Mouse (Mus musculus): Measurements from ENCODE around the gene Panx3. TPM values are rescaled to one million over a fixed set of nuclear protein-coding genes. Genes with fewer than 3 reads are reported as not detected.

Gene Panx3
- total RNA-seq, 2 experiments from 2014 or later = not detected

GRCm38 (mm10) chr9:37636800-37637542, 32.1 kb downstream of the Panx3 start:
- DNase-seq (ENCODE audit: low spot score) = no peak
- intact Hi-C loops (cut with DNase I) = loop anchor here (5.0 kb wide), 1 partner anchor 175 kb away; no protein-coding TSS in a partner anchor

- DNase-seq (ENCODE audit: low spot score) = no peak
- intact Hi-C loops (cut with DNase I) = loop anchor here (5.0 kb wide), 1 partner anchor 174 kb away; no protein-coding TSS in a partner anchor
Observed at GRCm38 (mm10) chr9:37636335-37636734, 32.7 kb downstream of the Panx3 start.

GRCm38 (mm10) chr9:37634269-37634668, 34.8 kb downstream of the Panx3 start:
- intact Hi-C loops (cut with DNase I) = no loop called here

GRCm38 (mm10) chr9:37632305-37632704, 36.7 kb downstream of the Panx3 start:
- DNase-seq (ENCODE audit: low spot score) = no peak
- intact Hi-C loops (cut with DNase I) = no loop called here

More at GRCm38 (mm10) chr9:37634269-37634668, 34.8 kb downstream of the Panx3 start:
- no peak for DNase-seq (ENCODE audit: low spot score)

DNA sequence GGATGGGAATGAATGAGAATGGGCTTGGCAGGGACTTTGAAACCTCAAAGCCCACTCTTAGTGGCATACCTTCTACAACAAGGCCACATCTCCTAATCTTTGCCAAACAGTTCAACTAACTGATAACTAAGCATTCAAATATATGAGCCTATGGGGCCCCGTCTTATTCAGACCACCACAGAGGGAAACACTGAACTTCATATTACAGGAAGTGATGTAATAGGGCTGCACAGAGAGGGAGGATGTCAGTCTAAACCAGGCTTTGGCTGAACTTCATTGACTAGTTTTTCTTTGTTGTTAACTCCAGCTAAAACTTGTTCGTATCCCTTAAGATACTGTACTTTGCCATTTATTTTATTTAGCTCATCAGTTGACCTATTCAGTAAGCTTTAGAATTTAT, 39.1 kb downstream of the Panx3 start:
- DNase-seq (ENCODE audit: low spot score) = no peak
- intact Hi-C loops (cut with DNase I) = no loop called here

DNA sequence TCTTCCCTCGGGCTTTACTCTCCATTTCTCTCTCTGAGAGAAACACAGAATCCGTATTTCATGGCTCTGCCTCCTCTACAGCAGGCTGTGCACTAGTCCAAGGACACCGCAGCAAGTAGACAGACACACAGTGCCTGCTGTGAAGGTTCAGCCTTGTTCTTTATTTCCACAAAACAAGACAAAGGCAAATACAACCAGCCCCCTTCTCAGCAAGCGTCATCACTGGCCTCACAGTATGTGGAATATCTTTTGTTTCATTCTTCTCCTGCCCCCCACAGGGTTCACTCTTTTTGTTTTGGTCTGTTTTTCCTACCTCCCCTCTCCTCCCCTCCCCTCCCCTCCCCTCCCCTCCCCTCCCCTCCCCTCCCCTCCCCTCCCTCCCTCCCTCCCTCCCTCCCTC, 40.5 kb downstream of the Panx3 start:
- DNase-seq (ENCODE audit: low spot score) = no peak
- intact Hi-C loops (cut with DNase I) = no loop called here

GRCm38 (mm10) chr9:37627263-37627662, 41.8 kb downstream of the Panx3 start:
- intact Hi-C loops (cut with DNase I) = no loop called here

GRCm38 (mm10) chr9:37626103-37626567, 42.9 kb downstream of the Panx3 start:
- intact Hi-C loops (cut with DNase I) = no loop called here
- no peak for DNase-seq (ENCODE audit: low spot score)

More at GRCm38 (mm10) chr9:37627263-37627662, 41.8 kb downstream of the Panx3 start:
- DNase-seq (ENCODE audit: low spot score) = no peak

- no peak for DNase-seq (ENCODE audit: low spot score)
- intact Hi-C loops (cut with DNase I) = no loop called here
Observed at GRCm38 (mm10) chr9:37625641-37626040, 43.4 kb downstream of the Panx3 start.

DNA sequence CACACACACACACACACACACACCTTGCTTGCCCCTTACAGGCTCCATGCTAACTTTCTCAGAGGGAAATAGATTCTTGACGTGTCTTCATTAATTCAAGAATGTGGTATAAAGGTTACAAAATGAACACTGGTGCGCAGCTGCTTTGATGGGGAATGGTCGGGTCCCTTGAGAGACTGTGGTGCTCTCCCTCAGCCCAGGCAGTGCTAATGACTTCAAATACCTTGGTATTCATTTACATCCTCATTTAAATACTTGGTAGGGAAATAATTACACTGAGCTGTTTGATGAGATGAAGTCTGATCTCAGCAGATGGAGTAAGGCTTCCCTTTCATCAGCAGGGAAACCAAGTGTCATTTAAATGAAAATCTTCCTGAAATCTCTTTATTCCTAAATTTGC, 43.9 kb downstream of the Panx3 start:
- intact Hi-C loops (cut with DNase I) = no loop called here
- no peak for DNase-seq (ENCODE audit: low spot score)

DNA sequence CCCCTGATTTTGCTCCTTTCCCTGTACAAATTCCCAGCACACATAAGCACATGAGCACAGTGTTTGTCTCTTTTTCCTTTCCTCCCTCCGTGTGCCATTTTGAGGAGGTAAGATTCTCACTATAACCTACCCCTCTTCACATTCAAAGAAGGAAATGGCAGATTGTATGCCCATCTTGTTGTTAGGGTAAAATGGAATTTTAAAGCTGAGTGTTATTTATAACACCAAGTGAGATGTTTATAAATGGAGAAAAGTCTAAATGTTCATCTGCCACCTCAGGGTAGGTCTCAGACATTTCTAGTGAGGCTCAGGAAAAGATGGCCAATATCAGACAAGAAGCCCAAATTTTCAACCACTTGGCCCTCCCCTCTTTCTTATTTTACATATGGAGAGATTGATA, 44.5 kb downstream of the Panx3 start:
- intact Hi-C loops (cut with DNase I) = no loop called here
- no peak for DNase-seq (ENCODE audit: low spot score)

GRCm38 (mm10) chr9:37623981-37624380, 45.1 kb downstream of the Panx3 start:
- intact Hi-C loops (cut with DNase I) = no loop called here
- no peak for DNase-seq (ENCODE audit: low spot score)

DNA sequence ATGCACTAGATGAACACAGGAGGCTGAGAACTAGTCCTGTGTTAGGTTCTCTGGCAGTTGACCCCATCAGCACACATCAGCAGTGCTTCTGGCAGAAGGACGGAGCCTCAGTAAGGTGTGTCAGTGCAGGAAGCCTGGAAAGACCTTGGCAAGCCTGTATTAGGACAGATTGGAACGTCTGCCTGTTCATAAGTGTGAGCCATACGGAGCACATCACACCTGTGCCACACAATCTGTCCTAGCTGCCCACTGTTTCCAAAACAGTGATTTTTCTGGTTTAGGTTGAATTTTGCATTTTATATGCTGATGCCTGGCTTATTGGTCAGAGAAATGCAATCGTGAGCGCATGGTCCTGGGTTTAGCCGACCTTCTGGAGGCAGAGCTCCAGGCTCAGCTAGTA, 47.7 kb downstream of the Panx3 start:
- no peak for DNase-seq (ENCODE audit: low spot score)
- intact Hi-C loops (cut with DNase I) = no loop called here

GRCm38 (mm10) chr9:37616770-37617169, 52.3 kb downstream of the Panx3 start:
- intact Hi-C loops (cut with DNase I) = loop anchor here (1.0 to 5.0 kb wide), 3 partner anchors 89 to 186 kb away; partner anchors contain the start of gene Esam
- DNase-seq (ENCODE audit: low spot score) = no peak

- intact Hi-C loops (cut with DNase I) = loop anchor here (2.0 to 5.0 kb wide), 2 partner anchors 68 to 88 kb away; partner anchors contain the start of gene Esam
Observed at GRCm38 (mm10) chr9:37615220-37615619, 53.8 kb downstream of the Panx3 start.

DNA sequence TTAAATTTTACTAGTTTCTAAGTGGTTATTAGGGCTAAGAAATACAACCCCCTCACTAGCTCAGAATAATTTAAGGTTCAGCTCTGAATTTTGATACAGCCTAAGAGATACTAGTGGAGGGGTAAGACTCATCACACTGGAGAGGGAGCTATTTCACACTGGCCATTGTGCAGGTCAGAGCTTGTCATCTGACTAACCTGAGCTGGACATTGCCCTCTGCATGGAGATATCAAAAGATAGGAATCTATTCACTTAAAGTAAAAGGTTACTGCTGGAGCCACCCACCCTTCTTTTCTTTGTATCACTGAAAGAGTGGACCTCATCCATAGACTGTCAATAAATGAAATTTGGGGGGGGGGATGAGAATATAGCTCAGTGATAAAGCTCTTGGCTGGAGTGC, 54.7 kb downstream of the Panx3 start:
- intact Hi-C loops (cut with DNase I) = loop anchor here (2.0 to 5.0 kb wide), 2 partner anchors 47 to 68 kb away; no protein-coding TSS in a partner anchor
- no peak for DNase-seq (ENCODE audit: low spot score)

More at GRCm38 (mm10) chr9:37615220-37615619, 53.8 kb downstream of the Panx3 start:
- no peak for DNase-seq (ENCODE audit: low spot score)

DNA sequence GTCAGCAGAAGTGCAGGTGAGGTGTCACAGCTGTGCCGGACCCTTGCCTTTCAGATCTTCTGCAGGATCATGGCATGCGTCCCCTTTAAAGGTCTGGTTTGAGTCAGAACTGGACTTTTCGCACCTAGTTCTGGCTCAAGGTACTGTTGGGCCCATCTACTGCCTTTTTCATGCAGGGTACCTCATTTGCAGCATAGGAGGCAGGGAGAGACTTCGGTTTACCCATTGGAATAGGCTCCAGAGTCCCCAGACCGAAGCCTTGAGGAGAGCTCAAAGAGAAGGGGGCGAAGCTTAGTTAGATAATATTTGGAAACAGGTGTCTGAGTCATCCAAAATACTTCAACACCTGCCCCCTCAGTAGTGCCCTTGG, 55.1 kb downstream of the Panx3 start:
- intact Hi-C loops (cut with DNase I) = loop anchor here (2.0 to 5.0 kb wide), 2 partner anchors 47 to 67 kb away; no protein-coding TSS in a partner anchor

DNA sequence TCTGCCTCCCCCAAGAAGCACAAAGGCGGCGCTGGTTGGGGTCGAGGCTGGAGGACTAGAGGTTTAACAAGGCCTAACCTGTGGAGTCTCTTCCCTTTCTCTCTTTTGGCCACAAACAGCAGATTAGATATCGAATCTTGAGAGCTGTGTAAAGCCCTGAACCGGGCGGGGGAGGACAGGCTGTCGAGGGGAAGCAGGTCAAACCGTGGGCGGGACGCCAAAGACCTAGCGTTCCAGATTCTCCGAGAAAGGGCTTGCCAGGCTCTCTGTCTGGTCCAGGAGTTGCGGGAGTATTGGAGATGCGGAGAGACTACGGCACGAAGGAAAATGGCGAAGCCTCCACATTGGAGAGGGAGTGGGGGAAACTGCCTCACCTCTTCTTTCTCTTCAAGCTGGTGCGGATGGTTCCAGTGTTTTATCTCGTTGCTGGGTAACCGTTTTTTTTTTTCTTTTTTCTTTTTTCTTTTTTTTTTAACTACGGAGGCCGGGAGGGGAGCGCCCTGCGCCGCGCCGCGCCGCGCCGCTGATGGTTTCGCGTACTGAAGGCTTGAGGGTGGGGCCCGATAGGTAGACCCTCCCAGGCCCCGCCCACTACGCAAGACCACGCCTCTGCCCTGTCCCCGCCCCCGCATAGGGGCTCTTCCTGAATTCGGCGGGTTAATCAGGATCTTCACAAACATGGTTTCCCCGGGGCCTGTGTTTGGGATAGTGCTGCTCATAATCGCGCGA, 55.7 kb downstream of the Panx3 start, which contains the start of gene Spa17:
Gene Spa17 (minus strand): TSS at position 541 of the 729 bp plus-strand sequence.
- intact Hi-C loops (cut with DNase I) = loop anchor here (5.0 kb wide), 1 partner anchor 46 kb away; no protein-coding TSS in a partner anchor

More for the DNA sequence above, 55.1 kb downstream of the Panx3 start:
- no peak for DNase-seq (ENCODE audit: low spot score)

More for the DNA sequence above, 55.7 kb downstream of the Panx3 start, which contains the start of gene Spa17:
- DNase-seq (ENCODE audit: low spot score) = peak; percentile 77

All from heart, postnatal 25 days (tissue).